8 mouse cellular contexts compared by ENCODE assay signal in genomic region chr1:155811995-155812580, GRCm38 (mm10). TPM values are rescaled to one million over a fixed set of nuclear protein-coding genes. Genes with fewer than 3 reads are reported as not detected.
DNase-seq lines count a peak whose midpoint lies in the region; ATAC-seq and TF ChIP-seq lines count a peak whose summit lies in the region.

No protein-coding gene starts in this region.

- H3K4me2 ChIP-seq in heart, embryonic 14.5 days (ENCODE audit: low read length): peak overlapping the region; percentile 81
- H3K4me2 ChIP-seq in hindbrain, embryonic 14.5 days (replicated peaks): peak overlapping the region; percentile 64
- peak overlapping the region; percentile 72 for H3K4me2 ChIP-seq in midbrain, embryonic 12.5 days (replicated peaks)

- H3K27ac ChIP-seq in heart, embryonic 14.5 days (replicated peaks in 1 of 2; ENCODE audit: control insufficient read depth in 1 of 2, insufficient read depth in 1 of 2, low read depth in 2 of 2, low read length in 2 of 2): peak overlapping the region; percentile 29 to 66; a peak in 3 of 4 replicates
- H3K27ac ChIP-seq in hindbrain, embryonic 14.5 days: peak overlapping the region; percentile 58
- H3K27ac ChIP-seq in midbrain, embryonic 12.5 days (replicated peaks): peak overlapping the region; percentile 17; the same call in 1 of the 2 replicates

- CTCF ChIA-PET in Patski (lab: Charles Lee): interaction anchor here (1.0 to 2.2 kb wide), 2 partner anchors 16 to 25 kb away, joined by 3 to 7 read pairs; no protein-coding TSS in a partner anchor

- H3K4me1 ChIP-seq in heart, embryonic 14.5 days (ENCODE audit: control insufficient read depth in 2 of 2, insufficient read depth in 2 of 2, low read length in 2 of 2): peaks cover 17 to 33% of the 10 kb centered on the region in 2 experiments
- H3K4me1 ChIP-seq in hindbrain, embryonic 14.5 days (replicated peaks; ENCODE audit: control insufficient read depth, insufficient read depth, low read length): 0 out of 2 replicates have a peak, but pooled peaks cover 7% of the 10 kb centered on the region
- peaks cover 22% of the 10 kb centered on the region for H3K4me1 ChIP-seq in midbrain, embryonic 12.5 days

- intact Hi-C loops in heart, postnatal 14 days (cut with DNase I): no loop called here
- intact Hi-C loops in left cerebral cortex, postnatal 10 days (cut with DNase I): no loop called here

- DNase-seq in heart, postnatal 14 days: no peak
- DNase-seq in Patski (ENCODE audit: low read depth, low spot score): no peak
- peak; percentile 40 for DNase-seq in hindbrain, embryonic 14.5 days (ENCODE audit: low spot score)
- DNase-seq in left cerebral cortex, postnatal 10 days (ENCODE audit: extremely low spot score in 1 of 2, low spot score in 2 of 2): no peak
- DNase-seq in testis, postnatal 10 days (ENCODE audit: low spot score): no peak
- DNase-seq in urinary bladder, postnatal 10 days (ENCODE audit: low spot score): no peak

- peak overlapping the region; percentile 69 to 94 for H3K4me3 ChIP-seq in heart, embryonic 14.5 days (ENCODE audit: control insufficient read depth in 1 of 2, insufficient read depth in 1 of 2, low read depth in 1 of 2, low read length in 2 of 2)
- peak overlapping the region; percentile 69 for H3K4me3 ChIP-seq in hindbrain, embryonic 14.5 days (replicated peaks; ENCODE audit: low read length)
- H3K4me3 ChIP-seq in midbrain, embryonic 12.5 days: peak overlapping the region; percentile 69

- POLR2A ChIA-PET in Patski (lab: Charles Lee): interaction anchor here (0.6 to 1.2 kb wide), 2 partner anchors 24 to 1089 kb away, joined by 3 to 6 read pairs; no protein-coding TSS in a partner anchor

- H3K36me3 ChIP-seq in heart, embryonic 14.5 days (ENCODE audit: control insufficient read depth, insufficient read depth, low read length): no peaks in the 10 kb centered on the region
- no peaks in the 10 kb centered on the region for H3K36me3 ChIP-seq in hindbrain, embryonic 14.5 days (replicated peaks; ENCODE audit: control insufficient read depth, insufficient read depth)
- H3K36me3 ChIP-seq in midbrain, embryonic 12.5 days: no peaks in the 10 kb centered on the region

- peak overlapping the region; percentile 69 for H3K9ac ChIP-seq in heart, embryonic 14.5 days (ENCODE audit: low read length)
- peak overlapping the region; percentile 68 for H3K9ac ChIP-seq in hindbrain, embryonic 14.5 days
- H3K9ac ChIP-seq in midbrain, embryonic 12.5 days (replicated peaks): peak overlapping the region; percentile 70

- no peak for TF ChIP-seq CTCF in Patski (IDR thresholded peaks at IDR 0.05)

- 3% methylated on average over 22 of the region's 22 CpGs for WGBS in heart, embryonic 14.5 days
- WGBS in hindbrain, embryonic 14.5 days: 5% methylated on average over 22 of the region's 22 CpGs
- WGBS in midbrain, embryonic 12.5 days: 4% methylated on average over 22 of the region's 22 CpGs

- H3K27me3 ChIP-seq in heart, embryonic 14.5 days (ENCODE audit: control insufficient read depth, insufficient read depth, low read length): no peaks in the 10 kb centered on the region
- H3K27me3 ChIP-seq in Patski: no peaks in the 10 kb centered on the region
- H3K27me3 ChIP-seq in hindbrain, embryonic 14.5 days (ENCODE audit: control insufficient read depth, insufficient read depth, low read length): no peaks in the 10 kb centered on the region
- peaks cover 7% of the 10 kb centered on the region; the same call in 1 of the 2 replicates for H3K27me3 ChIP-seq in midbrain, embryonic 12.5 days

- no peaks in the 10 kb centered on the region for H3K9me3 ChIP-seq in heart, embryonic 14.5 days (ENCODE audit: control insufficient read depth, low read length)
- no peaks in the 10 kb centered on the region for H3K9me3 ChIP-seq in hindbrain, embryonic 14.5 days (ENCODE audit: control insufficient read depth, low read length)
- H3K9me3 ChIP-seq in midbrain, embryonic 12.5 days: no peaks in the 10 kb centered on the region

- in situ Hi-C loops in Patski (cut with MboI; ENCODE audit: low pct_unique_long_range_greater_than_20kb): no loop called here

- peak; percentile 28; the same call in 1 of the 2 replicates for ATAC-seq in heart, embryonic 14.5 days (ENCODE audit: insufficient number of reproducible peaks, insufficient read depth, low FRiP score, low read depth)
- peak; percentile 46 for ATAC-seq in Patski
- peak; percentile 21; the same call in 1 of the 2 replicates for ATAC-seq in hindbrain, embryonic 14.5 days (ENCODE audit: low FRiP score)
- no peak; the same call in 1 of the 2 replicates for ATAC-seq in midbrain, embryonic 12.5 days (ENCODE audit: low FRiP score, low read depth)

RNA-seq across cellular contexts. Expression of gene Qsox1, which starts 0.6 kb away (rescaled TPM):
- 12.2 and 12.4 TPM in 2 replicates for polyA plus RNA-seq in heart, embryonic 14.5 days (2014; fragmentation: Nextera tagmentation; extraction: Ambion mirVana)
- total RNA-seq in heart, postnatal 14 days (2021): 10 to 100 TPM; 45.5 to 55.2 TPM
- 50.3 TPM for polyA plus RNA-seq in Patski (2021)
- 10.0 and 12.0 TPM in 2 replicates for polyA plus RNA-seq in hindbrain, embryonic 14.5 days (2014; fragmentation: Nextera tagmentation; extraction: Ambion mirVana)
- 18.5 and 19.8 TPM in 2 replicates for polyA plus RNA-seq in midbrain, embryonic 12.5 days (2016; fragmentation: Nextera tagmentation; extraction: Ambion mirVana)
- 10 to 100 TPM; 30.9 to 32.3 TPM for total RNA-seq in left cerebral cortex, postnatal 10 days (2021)
